Mouse (Mus musculus) ovary, adult 18-20 months (tissue): Measurements from ENCODE around the gene Ncoa4.

ENCODE experiments used
- DNase-seq: peaks from one replicate; pipeline ENCODE4 v3.0.0; 2022; ENCODE audit warnings: low spot score, mixed read lengths

The Ncoa4 gene

DNA sequence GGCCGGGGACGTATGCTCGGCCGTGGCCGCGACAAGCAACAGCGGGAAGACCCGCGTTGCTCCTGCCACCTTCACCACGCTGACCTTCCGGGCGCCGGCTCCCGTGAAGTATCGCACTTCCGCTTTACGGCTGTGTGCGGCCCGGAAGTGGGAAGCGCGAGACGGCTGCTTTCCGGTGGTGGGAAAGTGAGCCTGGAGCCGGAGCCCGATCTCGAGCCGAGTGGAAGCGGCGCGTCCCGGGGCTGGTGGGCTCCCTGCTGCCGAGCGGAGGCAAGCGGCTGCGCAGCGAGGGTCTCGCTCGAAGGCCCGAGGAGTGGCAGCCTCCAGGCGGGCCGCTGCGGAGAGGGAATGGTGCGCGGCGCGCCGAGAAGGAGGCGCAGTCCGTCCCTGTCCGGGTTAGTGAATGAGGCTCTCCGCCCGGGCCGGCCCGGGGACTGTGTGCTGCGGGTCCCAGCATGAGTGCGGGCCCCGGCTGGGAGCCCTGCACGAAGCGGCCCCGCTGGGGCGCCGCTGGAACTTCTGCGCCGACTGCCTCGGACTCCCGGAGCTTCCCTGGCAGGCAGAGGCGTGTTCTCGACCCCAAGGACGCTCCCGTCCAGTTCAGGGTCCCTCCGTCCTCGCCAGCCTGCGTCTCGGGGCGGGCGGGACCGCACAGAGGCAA lies 42.3 kb downstream of the Ncoa4 start, which contains the start of the genes Timm23 and Parg:
TSS of gene Timm23 (minus strand) at position 108 of the 661 bp plus-strand sequence.
TSS of gene Parg (plus strand) at position 159 of the 661 bp plus-strand sequence.
- peak; percentile 79 for DNase-seq

DNA sequence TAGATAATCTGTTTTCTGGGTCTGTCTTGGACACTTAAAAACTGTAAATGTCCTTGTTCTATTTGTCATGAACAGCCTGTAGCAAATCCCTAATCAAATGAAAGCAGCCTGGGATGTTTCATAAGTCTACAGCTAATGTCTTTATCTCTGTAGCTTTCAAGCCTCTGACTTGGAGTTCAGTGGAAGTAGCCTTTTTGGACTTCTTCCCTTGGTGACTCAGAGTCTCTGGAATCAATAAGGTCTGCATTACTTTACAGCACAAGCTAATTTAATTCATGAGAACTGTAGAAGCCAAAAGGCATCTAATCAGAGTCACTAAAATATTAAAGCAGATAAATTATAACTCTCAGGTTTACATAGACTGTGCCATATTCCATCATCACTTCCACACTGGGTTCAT lies 66.9 kb downstream of the Ncoa4 start:
- DNase-seq = no peak

DNA sequence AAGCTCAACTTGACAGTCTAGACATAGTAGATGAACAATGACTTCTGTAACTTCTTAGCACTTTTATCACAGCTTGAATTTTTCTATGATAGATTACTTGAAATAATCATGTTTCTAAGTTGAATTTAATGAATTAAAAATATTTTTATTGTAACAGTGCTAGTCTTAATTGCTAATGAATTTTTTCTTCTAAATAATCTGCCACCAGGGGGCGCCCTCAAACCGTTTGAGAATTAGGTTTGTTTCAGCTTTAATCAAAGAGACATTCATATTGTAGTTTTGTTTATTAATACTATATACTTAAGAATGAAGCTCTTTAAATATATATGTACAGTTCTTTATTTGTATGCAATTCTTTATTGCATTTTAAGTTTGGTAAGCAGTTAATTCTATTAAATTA lies 69.3 kb downstream of the Ncoa4 start:
- DNase-seq = no peak
